Mouse (Mus musculus): ENCODE data around the gene Hdac9.
"Not testable (repeated sequence)": the region's sequence is repeated elsewhere in the genome, so short reads cannot be mapped to it uniquely, and the experiment has no call there.

Hdac9 gene

GRCm38 (mm10) chr12:34142743-34143142, 774.2 kb downstream of the Hdac9 start:
- no peak for DNase-seq (ENCODE audit: extremely low spot score)

- DNase-seq (ENCODE audit: extremely low spot score): no peak
Observed at GRCm38 (mm10) chr12:34113336-34113735, 803.6 kb downstream of the Hdac9 start.

DNA sequence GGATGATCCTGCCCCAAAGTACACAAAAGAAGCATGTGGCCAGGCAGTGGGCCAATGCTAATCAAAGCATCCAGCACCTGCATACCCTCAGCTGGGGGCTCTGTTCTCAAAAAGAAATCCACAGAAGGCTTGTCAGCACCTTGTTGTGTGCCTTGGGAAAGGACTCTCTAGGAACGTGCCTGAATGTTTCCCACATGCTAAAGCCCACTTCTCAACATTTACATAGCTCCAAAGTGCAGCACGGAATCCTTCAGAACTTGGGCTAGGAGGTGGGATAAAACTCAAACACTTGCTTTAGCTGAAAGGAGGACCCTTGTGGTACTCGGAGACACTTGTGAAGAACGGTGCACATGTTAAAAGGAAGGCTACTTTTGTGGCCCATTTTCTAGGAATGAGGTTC, 823.9 kb downstream of the Hdac9 start:
- DNase-seq (ENCODE audit: extremely low spot score): no peak

DNA sequence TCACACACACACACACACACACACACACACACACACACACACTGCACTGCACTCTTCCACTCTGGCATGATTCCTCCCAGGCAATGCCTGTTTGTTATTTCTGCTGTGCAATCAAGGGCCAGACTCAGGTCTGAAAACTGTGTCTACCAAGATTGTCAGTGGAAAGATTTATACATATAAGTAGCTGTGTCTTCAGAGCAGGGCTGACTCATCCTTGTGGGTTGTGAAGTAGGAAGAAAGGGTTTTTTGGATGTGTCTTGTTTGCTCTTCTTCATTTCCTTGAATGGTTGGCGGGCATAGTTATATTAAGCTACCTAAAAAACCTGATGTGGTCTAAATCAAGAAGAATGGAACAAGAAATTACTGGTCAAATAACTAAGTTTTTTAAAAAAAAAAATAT, 825.0 kb downstream of the Hdac9 start:
- DNase-seq (ENCODE audit: extremely low spot score): no peak

DNA sequence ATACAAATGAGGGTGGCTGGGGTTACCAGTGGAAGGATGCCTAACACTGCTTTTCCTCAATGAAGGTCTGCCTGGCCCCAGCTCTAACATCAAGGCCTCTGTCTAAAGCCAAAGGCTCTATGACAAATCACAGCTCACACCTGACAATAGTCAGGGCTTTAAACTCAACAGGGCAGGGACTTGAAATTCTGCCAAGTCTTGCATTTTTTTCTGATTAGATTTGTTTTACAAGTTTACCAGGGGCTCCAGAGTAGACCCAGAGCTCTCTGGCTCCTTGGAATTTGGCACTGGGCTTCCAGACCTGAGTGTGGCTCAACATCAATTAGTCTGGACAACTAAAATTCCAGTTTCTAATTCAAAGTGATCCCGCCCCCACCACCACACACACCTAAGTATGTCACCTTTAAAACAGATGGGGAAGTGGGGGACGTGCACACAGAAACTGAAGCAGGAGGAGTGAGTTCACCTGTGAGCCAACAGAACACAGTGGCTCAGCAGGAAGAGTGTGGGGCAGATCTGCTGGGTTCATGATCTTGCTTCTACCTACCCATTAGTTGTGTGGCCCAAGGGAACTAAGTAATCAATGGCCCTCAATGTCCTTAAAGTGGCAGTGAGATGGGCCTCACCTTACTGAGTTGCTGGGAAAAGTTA, 829.5 kb downstream of the Hdac9 start:
- no peak for DNase-seq (ENCODE audit: extremely low spot score)

GRCm38 (mm10) chr12:34076981-34077380, 839.9 kb downstream of the Hdac9 start:
- no peak for DNase-seq (ENCODE audit: extremely low spot score)

- DNase-seq (ENCODE audit: extremely low spot score): no peak
Observed at GRCm38 (mm10) chr12:34075805-34076509, 840.9 kb downstream of the Hdac9 start.

DNA sequence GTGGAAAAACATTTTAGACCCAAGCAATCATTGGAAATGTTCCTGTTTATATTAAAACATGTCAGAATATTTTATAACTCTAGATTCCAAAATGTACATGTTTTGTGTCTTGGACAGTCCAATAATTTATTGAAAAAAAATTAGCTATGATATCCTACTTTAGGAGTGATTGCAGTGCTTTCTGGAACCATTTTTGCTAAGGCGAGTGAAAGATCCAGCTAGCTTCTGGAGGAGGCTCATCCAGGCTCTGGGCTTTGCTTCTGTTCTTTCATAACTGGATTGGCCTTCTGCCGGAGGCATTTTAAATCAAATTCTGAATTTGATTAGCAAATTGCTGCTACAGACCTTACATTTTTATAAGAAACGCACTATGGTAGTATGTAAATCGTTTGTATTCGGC, 864.4 kb downstream of the Hdac9 start:
- DNase-seq (ENCODE audit: extremely low spot score): no peak

GRCm38 (mm10) chr12:34052036-34052435, 864.9 kb downstream of the Hdac9 start:
- no peak for DNase-seq (ENCODE audit: extremely low spot score)

GRCm38 (mm10) chr12:34051112-34051511, 865.8 kb downstream of the Hdac9 start:
- peak; percentile 22 for DNase-seq (ENCODE audit: extremely low spot score)

GRCm38 (mm10) chr12:34040949-34041348, 875.9 kb downstream of the Hdac9 start:
- no peak for DNase-seq (ENCODE audit: extremely low spot score)

DNA sequence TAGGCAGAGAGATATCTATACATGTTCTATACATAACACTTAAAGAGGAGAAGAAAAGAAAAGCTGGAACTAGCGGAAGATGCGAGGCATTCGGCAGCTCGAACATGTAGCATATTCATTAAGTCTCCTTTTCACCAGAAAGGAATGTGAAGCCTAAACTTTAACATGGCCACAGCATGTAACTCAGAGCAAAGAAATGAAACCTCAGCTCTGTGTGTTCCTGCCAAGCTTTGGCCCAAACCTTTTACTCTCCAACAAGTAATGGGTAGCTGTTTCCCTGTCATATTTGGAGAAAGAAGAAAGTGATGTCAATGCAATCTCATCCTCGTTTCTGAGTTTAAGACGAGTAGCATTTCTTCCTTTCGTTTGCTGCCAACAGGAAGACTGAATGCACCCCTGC, 876.8 kb downstream of the Hdac9 start:
- no peak for DNase-seq (ENCODE audit: extremely low spot score)

- DNase-seq (ENCODE audit: extremely low spot score): not testable (repeated sequence)
Observed at GRCm38 (mm10) chr12:34009796-34010195, 907.1 kb downstream of the Hdac9 start.
